Mouse (Mus musculus) cortical plate, adult 2 months (tissue): ENCODE measurements around the gene Gm884. TPM values are rescaled to one million over a fixed set of nuclear protein-coding genes. Genes with fewer than 3 reads are reported as not detected.

Experiments used
- H3K27ac ChIP-seq: fragments of 200-500 bp; 2 replicates; pipeline ENCODE4 v1.5.1; 2012; ENCODE audit warnings: low read length, control low read depth, inconsistent platforms; ENCODE audit not compliant: insufficient read depth
- H3K4me1 ChIP-seq: fragments of 200-500 bp; 2 replicates; pipeline ENCODE4 v1.6.1; 2011; ENCODE audit warnings: low read length; ENCODE audit not compliant: control insufficient read depth, insufficient read depth
- H3K4me3 ChIP-seq: fragments of 200-500 bp; 2 replicates; pipeline ENCODE4 v1.5.1; 2011; ENCODE audit warnings: mild to moderate bottlenecking, low read length, control low read depth; ENCODE audit not compliant: insufficient read depth
- CTCF ChIP-seq: fragments of 200-500 bp; IDR thresholded peaks from 2 replicates; pipeline ENCODE4 v1.5.1; 2011; ENCODE audit warnings: mild to moderate bottlenecking, control low read depth, low read length; ENCODE audit not compliant: insufficient read depth; ENCODE audit errors: extremely low read depth
- POLR2A ChIP-seq: fragments of 200-500 bp; IDR thresholded peaks from 2 replicates; pipeline ENCODE4 v1.6.1; 2011; ENCODE audit warnings: mild to moderate bottlenecking, low read length, control low read depth; ENCODE audit not compliant: insufficient read depth; ENCODE audit errors: extremely low read depth
- polyA plus RNA-seq: library from polyadenylated mRNA; depleted of rRNA; stranded (reverse); fragments of >200 nt; gene quantifications from 2 replicates; pipeline ENCODE4 v1.2.3, GENCODE M21; 2012

Gm884 gene
- polyA plus RNA-seq, 1 experiment = not detected

DNA sequence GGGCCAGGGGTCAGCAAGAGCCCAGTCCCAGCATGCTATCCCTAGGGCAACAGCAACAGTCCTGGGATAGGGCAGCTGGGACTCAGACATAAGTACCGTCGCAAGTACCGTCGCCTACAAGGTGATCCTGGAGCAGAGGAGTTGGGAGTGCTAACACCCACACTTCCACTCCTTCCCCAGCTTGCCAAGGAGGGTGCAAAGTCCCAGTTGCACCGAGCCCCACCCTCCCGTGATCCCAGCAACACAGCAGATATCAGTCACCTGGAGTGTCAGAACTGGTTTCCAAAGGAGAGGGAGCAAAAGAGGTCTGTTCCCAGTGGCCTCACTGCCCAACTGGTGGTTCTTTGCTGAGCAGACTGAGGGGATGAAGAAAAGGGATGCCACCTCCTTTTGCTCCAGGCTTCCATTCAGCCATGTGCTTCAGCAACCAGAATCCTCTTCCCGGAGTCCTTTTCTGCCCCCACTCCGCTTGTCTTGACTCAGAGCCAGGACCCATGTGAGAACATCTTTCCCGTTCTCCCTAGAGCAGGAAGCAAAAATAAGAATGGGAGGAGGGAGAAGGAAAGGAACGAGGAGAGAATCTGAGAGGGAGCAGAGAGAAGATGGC is 32.5 kb upstream of the Gm884 start:
- Histone ChIP-seq H3K4me1 (peaks cover 7% of the 10 kb centered on the region), H3K27ac (no peak overlapping the region), H3K4me3 (no peak overlapping the region)
- no peak for TF ChIP-seq CTCF
- TF ChIP-seq POLR2A = no peak

DNA sequence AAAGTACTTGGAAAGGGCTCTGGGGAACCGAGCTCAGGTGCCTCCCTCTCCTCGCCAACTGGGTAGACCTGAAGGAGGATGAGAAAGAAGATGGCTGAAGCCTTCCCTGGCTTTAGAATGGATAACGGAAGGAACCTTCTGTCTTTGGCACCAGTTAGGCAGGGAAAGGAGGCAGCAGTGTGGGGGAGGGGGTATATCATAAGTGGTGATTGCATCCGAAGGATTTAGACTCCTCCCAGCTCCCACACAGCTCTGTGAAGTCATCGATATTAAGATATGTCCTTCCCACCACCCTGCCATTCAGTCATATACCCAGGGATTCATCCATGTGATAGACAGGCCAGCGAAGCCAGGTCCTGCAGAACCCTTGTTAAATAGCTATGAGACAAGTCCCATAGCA is 30.5 kb upstream of the Gm884 start:
- no peak for TF ChIP-seq CTCF
- TF ChIP-seq POLR2A = peak; percentile 83
- H3K27ac ChIP-seq = peak overlapping the region; percentile 87
- H3K4me1 ChIP-seq = peaks cover 10% of the 10 kb centered on the region
- peak overlapping the region; percentile 53 for H3K4me3 ChIP-seq

DNA sequence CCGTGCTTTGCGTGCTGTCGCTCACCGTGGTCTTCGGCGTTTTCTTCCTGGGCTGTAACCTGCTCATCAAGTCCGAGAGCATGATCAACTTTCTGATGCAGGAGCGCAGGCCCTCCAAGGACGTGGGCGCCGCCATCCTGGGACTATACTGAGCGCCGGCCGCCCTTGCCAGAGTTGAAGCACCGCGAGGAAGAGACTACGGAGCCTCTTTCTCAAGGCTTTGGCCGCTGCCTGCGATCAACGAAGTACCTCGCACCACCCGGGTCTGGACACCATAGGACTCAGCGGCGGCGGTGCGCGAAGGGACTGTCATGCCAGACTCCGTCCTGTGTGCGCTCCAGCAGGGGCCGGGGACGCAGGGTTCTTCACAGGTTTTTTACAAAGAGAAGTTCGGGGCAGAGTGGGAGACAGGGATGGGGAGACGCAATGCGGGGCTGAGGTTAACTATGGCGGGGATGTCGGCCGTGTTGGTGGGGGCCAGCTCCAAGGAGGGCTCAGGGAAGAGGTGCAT is 29.1 kb upstream of the Gm884 start:
- peak overlapping the region; percentile 53 for H3K4me3 ChIP-seq
- TF ChIP-seq POLR2A = peak; percentile 43; the same call in 1 of the 2 replicates
- TF ChIP-seq CTCF = no peak
- H3K27ac ChIP-seq = peak overlapping the region; percentile 79
- H3K4me1 ChIP-seq = peaks cover 10% of the 10 kb centered on the region

DNA sequence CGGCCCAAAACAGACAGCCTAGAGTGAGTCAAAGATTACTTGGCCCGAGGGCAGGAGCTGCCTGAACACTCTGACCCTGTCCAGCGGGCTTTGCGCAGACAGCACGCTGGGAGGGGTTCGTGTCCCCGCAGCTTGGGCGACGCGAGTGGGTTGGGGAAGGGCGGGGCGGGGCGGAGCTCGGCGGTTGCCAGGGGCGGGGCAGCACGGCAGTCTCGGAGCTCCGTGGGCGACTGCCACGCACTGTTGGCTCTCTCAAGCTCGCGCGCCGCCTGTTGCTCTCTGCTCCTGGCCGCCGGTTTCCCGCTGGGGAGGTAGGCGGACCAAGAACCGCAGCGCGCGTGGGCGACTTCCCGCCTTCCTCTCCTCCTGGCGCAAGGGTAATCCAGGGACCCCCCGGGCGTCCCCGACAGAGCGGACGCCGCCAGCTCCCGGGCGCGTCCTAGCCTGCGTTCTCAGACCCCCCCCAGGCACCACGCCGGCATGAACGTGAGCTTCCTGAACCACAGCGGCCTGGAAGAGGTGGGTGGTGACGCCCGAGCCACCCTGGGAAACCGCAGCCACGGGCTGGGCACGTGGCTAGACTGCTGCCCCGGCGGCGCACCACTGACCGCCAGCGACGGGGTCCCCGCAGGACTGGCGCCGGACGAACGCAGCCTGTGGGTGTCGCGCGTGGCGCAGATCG is 28.5 kb upstream of the Gm884 start, which contains the start of gene Rprml:
Rprml (plus strand) TSS at position 270 of the 682 bp plus-strand sequence.
- peak within 1 kb of the TSS; percentile 91 for H3K27ac ChIP-seq
- TF ChIP-seq CTCF = no peak
- peak; percentile 47; the same call in 1 of the 2 replicates for TF ChIP-seq POLR2A
- peak within 1 kb of the TSS; percentile 53 for H3K4me3 ChIP-seq
- H3K4me1 ChIP-seq = peaks cover 10% of the 10 kb centered on the region

DNA sequence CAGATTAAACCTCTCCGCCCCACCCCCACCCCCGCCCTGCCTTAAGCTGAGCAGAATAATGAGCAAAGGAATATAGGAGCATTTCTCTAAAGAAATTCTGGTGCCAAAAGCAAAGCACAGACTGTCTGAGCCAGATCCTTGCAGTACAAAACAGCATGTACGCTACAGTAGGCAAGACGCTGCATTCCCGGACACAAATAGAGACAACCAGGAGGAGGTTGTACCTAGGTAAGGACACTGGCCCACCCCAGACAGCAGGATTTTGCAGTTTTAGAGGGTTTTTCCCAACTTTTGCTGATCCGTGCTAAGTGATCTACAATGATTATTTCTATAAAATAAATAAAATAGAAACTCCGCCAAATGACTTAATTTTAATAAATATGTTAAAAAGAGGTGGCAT is 27.7 kb upstream of the Gm884 start:
- H3K4me3 ChIP-seq = peak overlapping the region; percentile 53; the same call in 1 of the 2 replicates
- TF ChIP-seq POLR2A = 0 out of 2 replicates have a peak, but pooled peaks have one; percentile 25
- no peak for TF ChIP-seq CTCF
- H3K4me1 ChIP-seq = peaks cover 9% of the 10 kb centered on the region
- H3K27ac ChIP-seq = peak overlapping the region; percentile 91

DNA sequence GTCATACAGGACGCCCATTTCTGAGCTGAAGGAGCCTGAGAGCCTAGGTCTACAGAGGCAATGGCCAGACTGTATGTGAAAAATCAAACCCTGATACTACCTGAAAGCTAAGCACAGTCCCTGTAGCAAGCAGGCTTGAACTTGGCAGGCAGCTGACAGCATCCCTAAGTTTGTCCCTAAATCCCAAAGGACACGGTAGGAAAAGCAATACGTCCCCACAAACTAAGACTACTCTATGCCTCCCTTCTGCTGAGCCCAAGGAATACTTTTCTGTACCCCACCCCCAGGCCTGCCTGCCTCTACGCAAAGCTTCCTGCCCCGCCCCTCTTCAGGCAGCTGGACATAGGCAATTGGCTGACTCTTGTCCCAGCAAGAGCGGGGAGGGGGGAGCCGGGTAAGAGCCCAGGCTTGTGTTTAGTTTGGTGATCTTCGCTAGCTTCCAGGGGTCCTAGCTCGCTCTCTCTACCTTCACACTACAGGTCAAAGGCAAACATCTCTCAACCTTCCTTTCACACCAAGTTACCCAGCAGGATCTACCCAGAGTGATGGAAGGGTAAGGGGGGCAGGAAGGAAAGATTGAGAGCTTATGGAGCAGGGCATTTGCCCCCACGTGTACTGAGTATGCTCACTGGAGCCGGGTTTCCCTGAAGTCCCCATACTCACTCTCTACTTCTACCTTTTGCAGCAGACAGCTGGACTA is 27.1 kb upstream of the Gm884 start:
- peaks cover 9% of the 10 kb centered on the region for H3K4me1 ChIP-seq
- no peak overlapping the region; the same call in 1 of the 2 replicates for H3K27ac ChIP-seq
- H3K4me3 ChIP-seq = no peak overlapping the region
- TF ChIP-seq CTCF (no peak), POLR2A (no peak)

DNA sequence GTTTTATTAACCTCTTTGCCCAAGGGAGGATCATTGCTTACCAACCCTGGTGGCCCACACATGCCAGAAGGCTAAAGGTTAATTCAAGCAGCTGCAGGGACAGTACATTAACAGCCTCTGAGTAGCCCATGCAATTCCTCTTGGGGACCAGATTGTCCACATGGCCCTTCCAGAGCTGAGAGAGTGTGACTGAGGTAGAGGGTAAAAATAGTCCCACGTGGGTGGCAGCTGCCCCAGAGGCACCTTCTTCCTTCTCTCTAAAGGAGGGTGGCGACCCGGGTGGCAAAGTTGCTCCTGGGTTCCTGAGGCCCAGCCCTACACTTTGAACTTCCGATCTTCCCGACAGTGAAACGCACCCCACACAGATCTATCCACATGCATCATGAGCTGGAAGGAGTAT is 25.4 kb upstream of the Gm884 start:
- H3K4me1 ChIP-seq = peaks cover 3% of the 10 kb centered on the region; the same call in 1 of the 2 replicates
- H3K4me3 ChIP-seq = no peak overlapping the region
- H3K27ac ChIP-seq = no peak overlapping the region
- no peak for TF ChIP-seq CTCF
- no peak for TF ChIP-seq POLR2A

DNA sequence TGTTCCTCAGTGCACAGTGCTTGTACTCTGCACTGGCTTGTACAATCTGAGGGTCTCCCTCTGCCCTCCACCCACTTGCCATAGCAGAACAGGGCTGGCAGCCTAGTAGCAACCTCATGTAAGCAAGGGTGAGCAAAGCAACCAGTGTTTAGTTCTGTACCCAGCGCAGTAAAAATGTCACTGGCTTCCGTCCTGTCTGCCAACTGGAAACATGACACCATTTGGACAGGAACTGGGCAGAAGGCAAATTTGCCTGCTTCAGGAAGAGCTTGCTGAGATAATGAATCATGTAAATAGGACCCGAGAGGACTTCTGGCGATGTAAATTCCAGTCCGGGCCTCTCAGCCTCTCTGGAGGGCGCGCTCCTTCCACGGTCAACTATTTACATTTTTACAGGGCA is 24.8 kb upstream of the Gm884 start:
- H3K27ac ChIP-seq = no peak overlapping the region
- TF ChIP-seq POLR2A (no peak), CTCF (no peak)
- peaks cover 3% of the 10 kb centered on the region; the same call in 1 of the 2 replicates for H3K4me1 ChIP-seq
- no peak overlapping the region for H3K4me3 ChIP-seq

DNA sequence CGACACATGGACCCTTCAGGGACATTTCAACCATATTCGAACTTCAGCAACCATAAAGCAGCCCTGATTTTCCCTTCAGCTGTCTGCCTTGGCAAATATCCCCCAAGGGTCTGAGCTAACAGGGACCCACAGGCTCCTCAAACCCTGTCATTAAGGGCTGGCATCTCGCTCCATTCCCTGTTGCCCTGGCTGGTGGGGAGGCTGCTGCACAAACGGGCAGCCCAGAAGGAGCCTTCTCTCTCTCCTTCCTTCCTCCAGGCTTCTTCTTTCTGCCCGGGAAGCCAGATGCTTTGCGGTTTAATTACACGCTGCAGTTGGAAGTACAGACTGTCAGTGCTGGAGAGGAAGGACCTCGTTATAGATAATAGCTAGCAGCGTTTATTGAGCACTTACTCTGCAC is 22.3 kb upstream of the Gm884 start:
- Histone ChIP-seq H3K4me3 (no peak overlapping the region), H3K4me1 (peaks cover under 1% of the 10 kb centered on the region; the same call in 1 of the 2 replicates), H3K27ac (no peak overlapping the region)
- TF ChIP-seq POLR2A = no peak
